Mouse (Mus musculus): ENCODE results near the gene Rprd2.
"Not testable (repeated sequence)": the region's sequence is repeated elsewhere in the genome, so short reads cannot be mapped to it uniquely, and the experiment has no call there.

The Rprd2 gene

DNA sequence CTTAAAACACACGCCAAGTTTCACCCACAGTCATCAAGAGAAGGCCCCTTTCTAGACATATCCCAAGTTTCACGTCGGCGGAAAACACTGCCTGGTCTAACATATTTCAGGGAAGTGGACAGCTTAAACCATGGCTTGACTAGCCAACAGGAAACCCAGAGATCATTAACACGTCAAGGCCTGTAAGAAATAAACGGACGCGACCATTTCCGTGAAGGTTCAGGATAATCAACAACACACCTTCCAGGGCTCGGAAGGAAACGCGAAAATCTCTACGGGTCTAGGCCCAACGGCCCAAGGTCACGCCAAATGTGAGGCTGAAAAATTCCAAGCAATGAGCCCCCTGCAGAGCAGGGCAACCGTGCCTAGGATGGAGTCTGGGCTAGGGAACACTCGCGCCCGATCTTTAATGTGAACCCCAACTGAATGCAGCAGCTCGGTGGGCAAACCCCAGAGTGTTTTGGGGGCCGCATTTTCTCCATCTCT lies 594 bp downstream of the Rprd2 start:
- peak; percentile 62 for DNase-seq (ENCODE audit: low read depth, low spot score)

- DNase-seq (ENCODE audit: low read depth, low spot score), result no peak
Measured at GRCm38 (mm10) chr3:95816681-95817080, 2.0 kb downstream of the Rprd2 start.

DNA sequence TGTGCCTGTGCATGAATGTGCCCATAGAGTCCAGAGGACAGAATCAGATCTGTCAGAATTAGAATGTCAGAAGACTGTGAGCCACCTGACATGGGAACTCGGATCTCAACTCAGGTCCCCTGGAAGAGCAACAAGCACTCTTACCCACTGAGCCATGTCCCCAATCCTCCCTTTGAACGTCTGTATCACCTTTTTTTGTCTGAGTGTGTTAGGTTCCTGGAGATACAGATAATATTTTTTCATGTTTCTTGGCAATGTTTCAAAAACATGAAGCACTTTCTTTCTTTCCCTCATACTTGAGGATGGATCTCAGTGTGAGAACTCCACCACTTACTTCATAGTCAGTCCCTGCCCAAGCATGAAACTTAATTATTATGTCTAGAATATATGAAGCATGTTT lies 10.3 kb downstream of the Rprd2 start:
- no peak for DNase-seq (ENCODE audit: low read depth, low spot score)

GRCm38 (mm10) chr3:95807630-95808029 lies 11.0 kb downstream of the Rprd2 start:
- not testable (repeated sequence) for DNase-seq (ENCODE audit: low read depth, low spot score)

GRCm38 (mm10) chr3:95806677-95807076 lies 12.0 kb downstream of the Rprd2 start:
- no peak for DNase-seq (ENCODE audit: low read depth, low spot score)

- DNase-seq (ENCODE audit: low read depth, low spot score), result no peak
Measured at GRCm38 (mm10) chr3:95803851-95804250, 14.8 kb downstream of the Rprd2 start.

- DNase-seq (ENCODE audit: low read depth, low spot score), result peak; percentile 63
Measured at GRCm38 (mm10) chr3:95798756-95799155, 19.9 kb downstream of the Rprd2 start.

DNA sequence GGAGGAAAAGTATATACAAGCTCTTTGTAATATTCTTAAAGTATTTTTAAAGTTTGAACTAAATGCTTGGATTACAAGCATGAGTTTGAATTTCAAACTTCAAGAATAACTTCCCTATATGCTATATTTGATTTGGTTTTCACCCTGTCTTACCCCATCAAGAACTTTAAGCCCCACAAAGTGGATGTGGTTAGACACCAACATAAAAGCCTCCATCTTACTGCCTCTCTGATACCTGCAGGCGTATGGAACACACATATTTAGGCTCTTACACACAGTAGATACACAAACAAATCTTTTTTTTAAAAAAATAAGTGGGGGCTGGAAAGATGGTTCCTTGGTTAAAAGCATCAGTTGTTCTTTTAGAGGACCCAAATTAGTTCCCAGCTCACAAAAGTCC lies 24.4 kb downstream of the Rprd2 start:
- no peak for DNase-seq (ENCODE audit: low read depth, low spot score)

DNA sequence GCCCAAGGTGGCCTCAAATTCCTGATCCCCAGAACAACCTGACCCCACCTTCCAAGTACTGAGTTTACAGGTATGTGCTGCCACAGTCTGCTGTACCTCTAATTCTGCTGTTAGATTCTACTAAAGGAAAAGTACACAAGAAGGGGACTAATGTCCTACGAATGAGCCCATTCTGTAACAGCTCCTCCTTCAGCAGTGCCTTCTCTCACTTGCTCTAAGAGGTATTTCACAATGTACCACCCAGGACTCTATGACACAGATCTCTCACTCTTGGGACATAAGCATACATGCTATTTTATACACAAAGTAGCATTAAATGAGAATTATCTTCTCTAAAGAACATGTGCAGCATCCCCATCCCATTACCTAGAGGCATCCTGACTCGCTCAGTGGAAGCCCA lies 25.0 kb downstream of the Rprd2 start:
- DNase-seq (ENCODE audit: low read depth, low spot score), result no peak

GRCm38 (mm10) chr3:95785501-95785900 lies 33.2 kb downstream of the Rprd2 start:
- no peak for DNase-seq (ENCODE audit: low read depth, low spot score)

DNA sequence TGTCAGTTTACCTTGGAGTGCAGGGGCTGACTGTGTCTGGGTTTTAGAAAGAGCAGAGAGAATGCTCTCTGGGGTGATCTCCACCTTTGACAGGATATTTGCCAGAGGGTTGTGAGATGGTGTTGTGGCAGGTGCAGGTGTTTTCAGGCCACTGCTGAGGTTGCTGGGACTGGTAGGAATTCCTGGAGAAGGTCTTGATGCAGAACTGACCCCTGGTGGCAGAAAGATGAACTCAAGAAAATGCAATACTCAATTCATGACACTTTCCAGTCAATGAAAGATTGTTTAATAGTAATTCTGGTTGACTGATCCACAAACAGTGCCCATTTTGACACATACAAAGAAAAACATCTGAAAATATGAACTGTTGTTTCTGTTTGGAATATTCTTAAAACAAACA lies 46.7 kb downstream of the Rprd2 start:
- peak; percentile 50 for DNase-seq (ENCODE audit: low read depth, low spot score)

- no peak for DNase-seq (ENCODE audit: low read depth, low spot score)
Measured at GRCm38 (mm10) chr3:95765534-95765933, 53.1 kb downstream of the Rprd2 start.

- no peak for DNase-seq (ENCODE audit: low read depth, low spot score)
Measured at GRCm38 (mm10) chr3:95763811-95764210, 54.9 kb downstream of the Rprd2 start.

DNA sequence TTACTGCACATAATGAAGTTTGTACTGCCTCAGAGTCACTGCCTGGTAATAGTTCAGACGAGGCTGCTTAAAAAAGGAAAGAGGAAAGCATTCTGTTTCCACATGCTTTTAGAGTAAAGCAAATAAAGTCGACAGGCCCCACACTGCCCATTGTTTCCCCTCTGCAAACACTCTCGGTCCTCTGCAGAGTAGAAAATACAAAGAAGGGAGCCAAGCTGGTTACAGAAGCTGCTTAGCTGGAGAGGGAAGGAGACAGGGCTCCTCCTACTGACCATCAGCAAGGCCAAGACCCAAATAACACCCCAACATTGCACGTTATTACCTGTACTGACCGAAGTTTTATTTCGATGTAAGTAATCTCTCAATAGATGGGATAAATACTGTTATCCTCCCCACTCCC lies 55.7 kb downstream of the Rprd2 start:
- DNase-seq (ENCODE audit: low read depth, low spot score), result no peak

GRCm38 (mm10) chr3:95761771-95762170 lies 56.9 kb downstream of the Rprd2 start:
- no peak for DNase-seq (ENCODE audit: low read depth, low spot score)

GRCm38 (mm10) chr3:95760656-95761055 lies 58.0 kb downstream of the Rprd2 start:
- no peak for DNase-seq (ENCODE audit: low read depth, low spot score)

DNA sequence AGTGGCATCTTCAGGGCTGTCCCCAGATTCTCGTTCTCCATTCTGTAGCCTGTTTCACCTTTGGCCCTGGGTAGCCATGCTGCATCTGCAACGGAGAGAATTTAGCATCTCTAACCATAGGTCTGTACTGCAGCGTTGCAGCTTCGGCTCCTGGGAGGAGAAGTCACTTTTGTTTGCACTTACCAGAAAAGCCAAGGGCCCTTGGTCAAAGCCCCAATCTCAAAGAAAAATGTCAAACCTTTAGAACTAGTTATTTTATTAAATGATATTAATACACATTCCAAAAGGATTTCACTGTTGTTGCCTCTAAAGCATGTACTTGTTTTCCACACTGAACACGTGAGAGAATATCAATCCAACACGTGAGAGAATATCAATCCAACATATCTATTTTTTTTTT lies 58.6 kb downstream of the Rprd2 start, which contains the start of gene Tars2:
Gene Tars2, minus strand, starts transcription at position 101 of the 400 bp plus-strand sequence.
- no peak for DNase-seq (ENCODE audit: low read depth, low spot score)

GRCm38 (mm10) chr3:95758467-95759218 lies 60.0 kb downstream of the Rprd2 start:
- no peak for DNase-seq (ENCODE audit: low read depth, low spot score)

DNA sequence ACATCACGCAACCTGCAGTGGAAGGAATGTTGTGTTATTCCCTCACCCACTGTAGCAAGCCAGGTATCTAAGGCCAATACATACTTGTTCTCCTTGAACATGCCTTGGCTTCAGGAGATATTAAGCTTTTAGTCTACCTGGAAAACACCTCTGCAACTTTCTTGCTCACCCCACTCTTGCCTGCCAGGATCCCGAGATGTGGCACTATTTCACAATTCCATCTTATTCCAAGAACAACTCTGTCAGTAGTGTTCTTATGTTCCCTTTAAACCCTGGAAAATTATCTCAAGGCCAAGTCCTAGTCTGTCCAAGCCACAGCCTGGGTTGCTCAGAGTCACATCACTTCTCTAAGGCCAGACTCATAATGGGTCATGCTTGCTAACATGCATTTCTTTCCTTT lies 61.9 kb downstream of the Rprd2 start:
- no peak for DNase-seq (ENCODE audit: low read depth, low spot score)

DNA sequence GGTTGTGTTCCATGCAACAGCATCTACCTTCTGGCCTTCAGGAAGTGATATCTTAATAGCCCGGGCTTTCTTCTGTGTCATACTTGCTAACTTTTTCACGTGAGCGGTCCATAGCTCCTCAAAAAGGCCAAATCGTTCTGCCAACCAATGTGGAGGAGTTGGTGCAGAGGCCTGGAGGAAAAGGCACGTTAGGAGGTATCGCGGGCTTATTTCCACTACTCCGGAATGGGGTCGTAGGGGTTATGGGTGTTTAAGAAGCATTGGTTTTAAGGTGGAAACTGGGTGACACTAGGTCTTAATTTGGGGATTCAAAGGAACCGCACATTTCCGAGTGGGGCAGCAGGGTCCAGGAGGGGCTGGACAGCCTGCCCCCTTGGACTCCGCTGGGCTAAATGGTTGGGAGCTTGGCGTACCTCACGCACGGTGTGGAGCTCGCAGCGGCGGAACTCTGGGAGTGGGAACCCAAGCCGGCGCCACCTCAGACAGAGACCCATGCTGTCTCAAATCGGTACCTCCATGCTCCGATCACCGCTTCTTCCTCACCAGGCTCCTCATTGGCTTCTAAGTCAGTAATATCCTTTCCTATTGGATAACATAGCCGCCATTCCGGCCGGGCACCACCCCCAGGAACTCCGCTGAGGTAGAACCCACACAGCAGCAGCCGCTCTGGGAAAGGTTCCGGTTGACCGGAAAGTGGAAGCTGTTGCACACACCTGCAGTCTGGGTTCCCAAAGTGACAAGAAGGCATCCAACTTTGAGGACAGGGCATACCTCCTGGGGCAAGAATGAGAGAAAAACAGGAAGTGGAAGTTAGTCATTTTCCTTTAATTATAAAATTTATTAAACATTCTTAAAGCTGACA lies 64.1 kb downstream of the Rprd2 start:
- DNase-seq (ENCODE audit: low read depth, low spot score), result peak; percentile 97

DNA sequence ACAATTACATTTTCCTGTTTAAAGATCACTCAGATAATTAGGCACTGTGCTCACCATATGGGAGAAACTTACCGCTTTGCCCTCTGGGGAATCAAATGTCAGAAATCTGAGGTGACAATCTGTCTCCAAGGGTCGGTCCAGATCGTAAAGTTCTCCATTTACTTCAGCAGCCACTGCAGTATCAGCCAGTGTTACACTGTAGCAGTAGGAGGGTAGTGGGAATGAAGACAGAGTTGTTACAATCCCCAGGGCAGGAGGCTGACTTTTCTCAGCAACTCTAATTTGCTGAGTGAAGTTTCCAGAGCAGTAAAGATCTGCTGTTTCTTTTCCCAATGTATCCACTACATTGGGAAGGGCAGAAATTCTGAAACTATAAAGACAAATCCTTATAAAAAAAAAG lies 65.7 kb downstream of the Rprd2 start:
- DNase-seq (ENCODE audit: low read depth, low spot score), result no peak

DNA sequence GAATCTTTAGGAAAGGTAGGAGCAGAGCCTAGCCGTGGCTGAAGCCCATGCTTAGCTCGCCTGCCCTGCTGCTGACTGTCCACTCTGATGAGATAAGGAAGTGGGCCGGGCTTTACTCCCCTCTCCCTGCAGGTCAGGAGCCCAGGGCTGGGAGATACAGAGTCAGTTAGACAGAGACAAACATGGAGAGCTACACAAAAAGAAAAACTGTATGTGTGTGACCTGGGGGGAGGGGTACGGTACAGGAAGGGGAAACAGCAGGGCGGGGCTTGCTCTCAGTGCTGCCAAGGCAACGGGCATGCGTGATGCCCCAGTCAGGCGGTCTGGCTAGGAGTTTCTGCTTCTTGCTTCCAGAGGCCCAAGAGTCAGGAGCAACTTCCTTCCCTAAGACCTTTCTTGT lies 78.3 kb downstream of the Rprd2 start:
- no peak for DNase-seq (ENCODE audit: low read depth, low spot score)
